Mouse (Mus musculus) CD4-positive helper T cell, adult 2 months (primary cell): ENCODE measurements around the gene Gal3st2.
"Not testable (repeated sequence)": the region's sequence is repeated elsewhere in the genome, so short reads cannot be mapped to it uniquely, and the experiment has no call there.

Source experiments
- DNase-seq: peaks from one replicate; pipeline ENCODE4 v3.0.0-alpha.2; 2012; ENCODE audit warnings: low read depth, missing footprints, low spot score

Gene Gal3st2

DNA sequence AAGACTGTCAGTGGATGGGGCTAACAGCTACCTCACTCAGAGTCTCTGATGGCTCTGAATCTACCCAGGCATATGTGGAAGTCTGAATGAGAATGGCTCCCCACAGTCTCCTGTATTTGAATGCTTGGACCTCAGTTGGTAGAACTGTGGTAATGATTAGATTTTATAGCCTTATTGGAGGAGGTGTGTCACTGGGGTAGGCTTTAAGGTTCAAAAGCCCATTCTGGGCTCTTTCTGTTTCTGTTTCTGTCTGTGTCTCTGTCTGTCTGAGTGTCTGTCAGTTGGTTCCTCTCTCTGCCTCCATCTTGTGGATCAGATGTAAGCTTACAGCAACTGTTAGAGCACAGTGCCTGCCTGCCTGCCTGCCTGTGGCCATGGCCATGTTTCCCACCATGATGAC, 1.5 kb upstream of the Gal3st2 start:
- DNase-seq, result no peak

DNA sequence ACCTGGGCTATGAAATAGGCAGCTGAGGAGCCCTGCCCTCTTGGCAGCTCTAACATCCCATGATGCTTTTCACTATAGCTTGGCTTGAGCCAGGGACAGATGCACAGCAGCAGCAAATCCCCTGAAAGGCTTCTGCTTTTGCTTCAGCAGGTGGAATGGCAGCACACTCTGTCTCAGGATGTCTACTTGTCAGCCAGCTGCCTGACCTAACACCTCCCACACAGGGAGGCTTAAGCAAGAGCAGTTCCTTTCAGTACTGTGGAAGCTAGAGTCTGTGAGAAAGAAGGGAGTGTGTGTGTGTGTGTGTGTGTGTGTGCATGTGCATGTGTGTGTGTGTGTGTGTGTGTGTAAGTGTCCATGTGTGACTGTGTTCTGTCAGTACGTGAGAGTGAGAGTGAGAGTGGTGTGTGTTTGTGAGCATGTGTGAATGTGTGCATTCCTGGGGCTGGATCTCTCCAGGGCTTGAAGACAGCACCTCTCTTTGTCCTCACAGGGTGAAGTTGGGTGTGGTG, 10.5 kb downstream of the Gal3st2 start:
- not testable (repeated sequence) for DNase-seq

DNA sequence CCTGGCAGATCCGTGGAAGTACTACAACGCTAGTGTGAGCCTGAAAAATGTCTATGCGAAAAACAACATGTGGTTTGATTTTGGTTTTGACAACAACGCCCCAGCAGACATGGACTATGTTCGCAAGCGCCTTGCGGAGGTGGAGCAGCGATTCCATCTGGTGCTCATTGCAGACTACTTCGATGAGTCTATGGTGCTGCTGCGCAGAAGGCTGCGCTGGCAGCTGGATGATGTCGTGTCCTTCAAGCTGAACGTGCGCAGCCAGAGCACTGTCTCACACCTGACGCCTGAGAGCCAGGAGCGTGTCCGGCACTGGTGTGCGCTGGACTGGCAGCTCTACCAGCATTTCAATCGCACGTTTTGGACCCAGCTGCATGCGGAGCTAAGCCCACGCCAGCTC, 13.3 kb downstream of the Gal3st2 start:
- DNase-seq, result not testable (repeated sequence)

DNA sequence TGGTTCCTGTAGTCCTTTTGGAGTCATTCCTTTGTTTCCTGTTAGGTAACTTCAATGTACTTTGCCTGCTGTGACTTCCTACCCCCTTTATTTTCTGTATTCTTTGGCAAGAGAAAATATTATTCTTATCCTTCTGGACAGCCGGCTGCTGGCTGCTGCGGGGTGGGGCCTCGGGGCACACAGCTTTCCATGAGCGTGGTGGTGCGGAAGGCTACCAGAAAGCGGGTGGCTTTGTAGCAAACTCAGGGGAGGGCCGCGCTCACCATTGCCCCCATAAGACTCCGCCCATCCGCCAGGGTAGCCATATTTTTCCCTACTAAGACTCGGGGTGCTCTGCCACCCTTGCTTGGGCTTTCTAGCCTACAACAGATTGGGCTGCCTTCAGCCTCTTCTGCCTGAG, 20.7 kb downstream of the Gal3st2 start:
- not testable (repeated sequence) for DNase-seq

DNA sequence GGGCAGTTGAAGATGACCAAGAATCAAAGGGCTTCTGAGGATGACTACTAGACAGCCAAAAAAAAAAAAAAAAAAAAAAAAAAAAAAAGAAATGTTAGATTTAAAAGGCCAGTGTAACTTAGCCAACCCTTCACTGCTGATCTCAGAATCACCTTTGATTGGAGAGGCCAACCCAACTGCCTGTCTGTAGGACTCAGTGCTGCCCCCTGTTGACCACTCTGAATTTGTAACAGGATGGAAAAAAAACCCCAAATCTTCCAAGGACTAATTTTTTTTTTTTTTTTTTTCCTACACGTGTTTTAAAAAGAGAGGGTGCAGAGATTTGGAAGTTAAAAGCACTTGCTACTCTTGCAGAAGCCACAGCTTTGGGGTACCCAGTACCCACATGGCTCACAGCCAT, 29.8 kb downstream of the Gal3st2 start:
- DNase-seq, result not testable (repeated sequence)

DNA sequence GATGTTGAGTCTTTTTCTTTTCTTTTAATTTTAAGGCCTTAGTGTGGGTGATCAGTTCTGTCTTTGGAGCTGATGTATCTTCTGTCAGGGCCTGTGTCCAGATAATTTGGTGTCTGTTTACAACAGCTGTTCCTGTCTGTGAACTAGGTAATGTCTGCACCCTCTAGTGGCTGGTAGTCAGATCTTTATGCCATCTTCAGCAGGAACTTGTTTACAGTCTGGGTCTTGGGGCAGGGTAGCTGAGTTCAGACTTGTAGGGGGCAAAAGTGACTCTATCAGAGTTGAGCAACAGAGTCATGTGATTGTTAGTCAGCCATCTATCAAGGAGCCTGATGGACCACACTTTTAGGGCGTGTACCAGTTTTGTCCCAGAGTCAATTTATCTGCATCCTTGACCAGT, 36.3 kb downstream of the Gal3st2 start:
- DNase-seq, result not testable (repeated sequence)

DNA sequence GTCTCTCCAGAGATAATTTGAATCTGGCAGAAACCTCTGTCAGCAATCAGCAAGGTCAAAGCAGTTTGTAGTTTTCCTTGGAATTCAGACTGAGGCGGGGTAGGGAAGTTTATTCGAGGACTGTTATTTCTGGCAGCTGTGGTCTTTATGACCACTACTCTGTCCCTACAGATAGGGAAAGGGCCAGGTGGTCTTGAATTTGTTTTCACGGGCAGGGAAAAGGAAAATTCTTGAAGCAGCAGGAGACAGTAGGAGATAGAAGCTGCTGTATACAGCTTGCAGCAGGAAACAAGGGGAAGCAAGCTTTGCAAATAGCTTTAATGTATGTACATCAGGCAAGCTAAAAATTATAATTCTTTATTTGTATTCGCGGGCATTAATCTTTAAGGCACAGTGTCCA, 40.2 kb downstream of the Gal3st2 start:
- not testable (repeated sequence) for DNase-seq

DNA sequence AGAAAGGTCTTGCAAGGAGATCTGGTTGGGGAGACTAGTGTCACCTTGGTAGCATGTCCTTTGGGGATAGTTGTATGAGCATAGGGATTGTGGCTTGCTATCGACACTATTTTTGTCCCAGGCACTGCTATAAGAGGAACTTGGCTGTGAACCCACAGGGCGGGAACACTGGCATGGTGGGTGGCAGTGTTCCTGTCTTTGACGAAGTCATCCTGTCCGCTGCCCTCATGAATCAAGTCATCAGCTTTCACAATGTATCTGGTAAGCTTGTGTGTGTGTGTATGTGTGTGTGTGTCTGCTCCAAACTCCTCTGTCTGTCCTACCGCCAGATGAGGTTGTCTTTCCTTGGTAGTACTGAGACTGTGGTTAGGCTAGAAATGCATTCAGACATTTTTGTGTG, 45.6 kb downstream of the Gal3st2 start:
- not testable (repeated sequence) for DNase-seq

DNA sequence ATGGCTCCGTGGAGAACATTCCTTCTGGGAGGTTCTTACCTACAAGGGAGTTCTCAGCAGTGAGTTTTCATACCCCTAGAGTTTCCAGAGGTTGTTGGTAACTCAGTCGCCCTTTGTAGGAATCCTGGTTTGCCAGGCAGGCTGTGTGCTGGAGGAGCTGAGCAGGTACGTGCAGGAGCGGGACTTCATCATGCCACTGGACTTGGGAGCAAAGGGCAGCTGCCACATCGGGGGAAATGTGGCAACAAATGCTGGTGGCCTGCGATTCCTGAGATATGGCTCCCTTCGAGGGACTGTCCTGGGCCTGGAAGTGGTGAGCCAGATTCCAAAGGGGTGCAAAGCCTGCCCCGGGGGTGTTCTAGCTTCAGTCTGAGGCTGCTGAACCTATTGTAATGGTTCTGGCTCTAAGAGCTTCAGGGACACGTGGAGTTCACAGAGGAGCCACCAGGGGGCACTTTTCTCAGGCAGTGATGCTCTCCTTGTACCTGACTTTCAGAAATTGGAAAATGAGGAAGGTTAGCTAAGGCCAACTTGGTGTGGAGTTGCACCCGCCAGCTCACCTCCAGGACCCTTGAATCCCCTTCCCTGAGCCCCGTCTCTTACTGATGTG, 48.0 kb downstream of the Gal3st2 start:
- not testable (repeated sequence) for DNase-seq

DNA sequence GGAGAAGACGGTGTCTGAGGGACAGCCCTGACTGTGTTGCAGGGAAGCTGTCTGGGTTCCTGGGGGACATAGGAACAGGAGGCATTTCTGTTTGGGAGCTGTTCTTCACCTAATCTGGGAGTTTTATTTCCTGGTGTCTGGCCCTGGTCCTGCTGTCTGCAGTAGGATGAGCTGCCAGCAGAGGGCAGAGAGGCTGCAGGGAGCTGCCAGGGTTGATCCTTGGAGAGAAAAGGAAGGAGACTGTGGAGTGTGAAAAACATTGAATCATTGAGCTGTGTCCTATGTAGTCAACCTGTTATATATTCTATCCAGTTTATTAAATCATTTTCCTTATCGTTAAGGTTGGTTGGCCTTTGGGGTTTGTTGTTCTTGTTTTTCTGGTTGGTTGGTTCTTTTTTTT, 50.8 kb downstream of the Gal3st2 start:
- not testable (repeated sequence) for DNase-seq

DNA sequence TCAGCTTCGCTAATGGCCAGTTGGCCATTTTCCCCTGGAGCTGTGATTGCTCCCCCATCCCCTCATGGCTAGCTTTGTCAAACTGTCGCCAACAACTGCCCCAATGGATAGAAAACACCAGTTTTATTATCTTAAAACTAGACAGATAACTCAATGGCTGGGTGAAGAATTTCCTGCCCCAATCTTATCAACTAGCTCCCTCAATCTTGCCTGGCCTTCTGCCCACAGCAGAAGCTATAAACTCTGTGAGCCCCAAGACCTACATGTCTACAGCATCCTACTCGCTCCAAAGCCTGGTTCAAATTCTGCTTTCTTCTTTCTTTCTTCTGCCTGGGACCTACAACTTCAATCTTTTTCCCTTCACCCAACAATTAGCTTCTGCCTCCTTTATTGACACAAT, 56.1 kb downstream of the Gal3st2 start:
- not testable (repeated sequence) for DNase-seq

DNA sequence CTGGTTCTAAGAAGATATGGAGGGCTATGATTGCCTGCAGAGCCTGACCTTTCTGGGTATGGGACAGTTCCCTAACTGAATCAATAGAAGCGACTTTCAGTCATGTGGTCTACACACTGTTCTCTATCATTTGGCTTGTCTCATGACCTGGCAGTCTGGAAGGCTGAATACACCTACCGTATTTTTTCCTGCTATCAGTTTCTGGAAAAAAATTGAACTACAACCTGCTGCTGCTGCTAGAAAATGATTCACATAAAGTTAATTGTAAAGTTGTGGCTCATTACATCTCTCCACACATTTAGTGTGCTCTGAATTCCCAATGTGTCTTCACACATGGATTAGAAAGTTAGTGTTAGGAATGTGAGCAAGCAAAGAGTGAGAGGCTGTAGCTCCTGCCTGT, 56.9 kb downstream of the Gal3st2 start, which contains the start of gene Gal3st2b:
TSS of gene Gal3st2b (plus strand) at position 301 of the 400 bp plus-strand sequence.
- not testable (repeated sequence) for DNase-seq

DNA sequence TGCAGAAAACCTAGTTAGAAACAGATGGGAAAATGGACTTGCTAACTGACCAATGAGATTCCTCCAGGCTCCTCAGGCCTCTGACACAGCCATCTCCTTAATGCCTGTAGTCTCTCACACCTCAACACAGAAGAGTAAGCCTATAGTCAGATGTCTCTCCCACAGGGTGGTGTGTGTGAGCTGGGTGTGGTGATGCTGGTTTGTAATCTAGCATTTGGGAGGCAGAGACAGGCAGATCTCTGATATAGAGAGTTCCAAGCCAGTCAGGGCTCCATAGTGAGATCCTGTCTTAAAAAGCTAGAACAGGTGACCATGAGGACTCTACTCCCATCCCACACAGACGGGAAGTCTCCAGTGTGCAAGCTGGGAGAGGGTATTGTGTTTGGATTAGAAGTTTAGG, 57.7 kb downstream of the Gal3st2 start:
- not testable (repeated sequence) for DNase-seq

DNA sequence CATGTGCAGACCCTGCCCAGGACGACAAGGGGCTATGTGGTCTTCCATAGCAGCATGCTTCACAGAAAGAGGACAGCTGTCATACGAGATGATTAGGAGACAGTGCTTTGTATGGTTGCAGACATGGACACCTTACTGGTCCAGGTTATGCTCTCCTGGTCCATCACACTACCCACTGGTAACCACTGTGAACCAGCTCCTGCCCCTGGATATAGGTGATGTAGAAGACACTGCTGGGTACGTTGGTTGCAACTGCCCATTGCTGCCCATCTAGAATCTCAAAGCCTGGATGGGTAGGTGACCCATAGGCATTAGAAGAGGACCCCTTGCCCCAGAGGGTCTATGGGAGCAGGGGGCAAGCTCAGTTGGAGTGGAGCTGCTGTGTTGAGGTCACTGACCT, 58.2 kb downstream of the Gal3st2 start:
- not testable (repeated sequence) for DNase-seq

DNA sequence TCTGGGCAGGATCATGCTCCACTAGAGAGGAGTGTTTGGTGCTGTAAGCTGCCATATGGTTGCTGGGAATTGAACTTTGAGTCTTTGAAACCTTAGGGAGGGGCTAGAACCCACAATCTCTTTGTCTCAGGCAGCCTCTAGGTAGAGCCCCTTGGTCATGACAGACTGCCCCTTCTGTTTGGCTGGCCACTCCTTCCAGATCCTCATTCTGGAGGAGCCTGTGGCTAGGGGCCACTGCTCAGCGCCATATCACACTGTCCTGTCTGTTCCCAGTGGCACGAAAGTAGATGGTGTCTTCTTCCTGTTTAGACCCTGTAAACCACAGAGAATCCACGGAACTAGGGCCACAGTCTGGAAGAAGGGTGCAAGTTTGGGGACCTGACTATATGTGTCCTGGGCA, 61.5 kb downstream of the Gal3st2 start:
- DNase-seq, result not testable (repeated sequence)

DNA sequence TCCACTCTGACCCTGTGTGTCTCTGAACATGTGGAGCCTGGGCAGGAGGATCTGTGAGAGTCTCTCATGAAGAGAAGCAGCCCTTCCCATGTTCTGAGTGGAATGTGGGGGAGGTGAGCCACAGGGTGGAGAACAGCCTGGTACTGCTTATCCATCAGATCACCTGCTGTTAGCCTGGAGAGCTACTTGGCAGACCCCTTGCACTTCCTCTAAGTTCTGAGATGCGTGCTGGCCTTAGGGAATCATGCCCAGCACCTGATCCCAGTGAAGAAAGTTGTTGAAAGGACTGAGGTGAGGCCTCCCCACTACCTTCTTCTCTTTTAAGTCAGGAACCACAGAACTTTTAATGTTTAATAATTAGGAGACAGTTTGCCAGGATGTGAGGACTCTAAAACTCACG, 62.0 kb downstream of the Gal3st2 start:
- DNase-seq, result not testable (repeated sequence)
